Mouse (Mus musculus): ENCODE measurements around the gene C1galt1. TPM values are rescaled to one million over a fixed set of nuclear protein-coding genes. Genes with fewer than 3 reads are reported as not detected.
A peak's percentile ranks its signal among the peaks of the same experiment; 100 is the strongest.

Gene C1galt1
- total and polyA plus RNA-seq, 3 experiments, result 13.2 to 14.4 TPM; not detected in 1

GRCm38 (mm10) chr6:7843726-7844411 lies 773 bp upstream of the C1galt1 start (continued):
- TF ChIP-seq SMC3 (IDR thresholded peaks at IDR 0.05; ENCODE audit: low read depth, low read length), result peak; percentile 19; the same call in 1 of the 2 replicates
- TF ChIP-seq MAX (IDR thresholded peaks at IDR 0.05; ENCODE audit: low read length), result no peak
- TF ChIP-seq RAD21 (IDR thresholded peaks at IDR 0.05; ENCODE audit: low read depth, low read length), result no peak; the same call in 1 of the 2 replicates
- TF ChIP-seq HCFC1 (IDR thresholded peaks at IDR 0.05; ENCODE audit: low read depth, low read length), result 0 out of 2 replicates have a peak, but pooled peaks have one; percentile 43
- TF ChIP-seq USF1 (IDR thresholded peaks at IDR 0.05; ENCODE audit: low read depth, low read length), result no peak
- TF ChIP-seq NELFE (IDR thresholded peaks at IDR 0.05; ENCODE audit: low read depth, low read length), result no peak
- TF ChIP-seq TAL1 (IDR thresholded peaks at IDR 0.05; ENCODE audit: low read length), result peak; percentile 67

GRCm38 (mm10) chr6:7844412-7844801 lies 235 bp upstream of the C1galt1 start:
- H3K27me3 ChIP-seq (ENCODE audit: control insufficient read depth in 1 of 2, insufficient read depth in 2 of 2, low read length in 2 of 2), result no peaks in the 10 kb centered on the region
- no peaks in the 10 kb centered on the region for H3K9me3 ChIP-seq (replicated peaks; ENCODE audit: insufficient read depth, low read length)
- peaks cover 0 to 26% of the 10 kb centered on the region in 2 experiments; a peak in 2 of 4 replicates for H3K36me3 ChIP-seq (ENCODE audit: control insufficient read depth in 1 of 2, insufficient read depth in 2 of 2, low read length in 2 of 2)
- H3K9ac ChIP-seq (ENCODE audit: control insufficient read depth, low read depth, low read length, poor library complexity, severe bottlenecking), result peak overlapping the region; percentile 71
- peak overlapping the region; percentile 87 to 100 for H3K4me3 ChIP-seq (ENCODE audit: control insufficient read depth in 1 of 2, insufficient read depth in 1 of 2, low read depth in 2 of 2, low read length in 2 of 2)
- peaks cover 35% of the 10 kb centered on the region for H3K79me2 ChIP-seq (ENCODE audit: control insufficient read depth, insufficient read depth, low read length, poor library complexity)
- peak overlapping the region; percentile 82 for H3K27ac ChIP-seq (ENCODE audit: control insufficient read depth, low read depth, low read length)
- peaks cover 16 to 20% of the 10 kb centered on the region in 2 experiments; a peak in 3 of 4 replicates for H3K4me1 ChIP-seq (ENCODE audit: control insufficient read depth in 1 of 2, insufficient read depth in 2 of 2, low read length in 2 of 2)
- peak; percentile 97 for DNase-seq (ENCODE audit: low read depth, low spot score)
- no peak for TF ChIP-seq CHD1 (IDR thresholded peaks at IDR 0.05; ENCODE audit: low read depth, low read length)
- peak; percentile 43 for TF ChIP-seq SMC3 (IDR thresholded peaks at IDR 0.05; ENCODE audit: low read depth, low read length)
- TF ChIP-seq ETS1 (IDR thresholded peaks at IDR 0.05; ENCODE audit: low read depth, low read length), result peak; percentile 40; the same call in 1 of the 2 replicates
- peak in 1 of 2 experiments; percentile 40; a peak in 2 of 4 replicates for TF ChIP-seq POLR2A (IDR thresholded peaks at IDR 0.05; ENCODE audit: control insufficient read depth in 1 of 2, insufficient read depth in 1 of 2, low read depth in 1 of 2, low read length in 2 of 2, poor library complexity in 1 of 2)
- peak; percentile 26; the same call in 1 of the 2 replicates for TF ChIP-seq ZNF384 (IDR thresholded peaks at IDR 0.05; ENCODE audit: low read depth, low read length)
- peak; percentile 29 to 39 (median 31); a peak in 4 of 6 replicates for TF ChIP-seq CTCF (IDR thresholded peaks at IDR 0.05 in 2 of 3, conservative IDR thresholded peaks at IDR 0.05 in 1 of 3; ENCODE audit: control insufficient read depth in 1 of 3, insufficient read depth in 1 of 3, low read depth in 2 of 3, low read length in 3 of 3, poor library complexity in 1 of 3, severe bottlenecking in 1 of 3)
- no peak for TF ChIP-seq ZC3H11A (IDR thresholded peaks at IDR 0.05; ENCODE audit: low read depth, low read length)
- peak; percentile 62 for TF ChIP-seq TBP (IDR thresholded peaks at IDR 0.05; ENCODE audit: low read depth, low read length)
- peak; percentile 73 for TF ChIP-seq NRF1 (IDR thresholded peaks at IDR 0.05; ENCODE audit: insufficient read depth, low read depth, low read length, poor library complexity, severe bottlenecking)
- 0 out of 2 replicates have a peak, but pooled peaks have one; percentile 7 for TF ChIP-seq USF1 (IDR thresholded peaks at IDR 0.05; ENCODE audit: low read depth, low read length)
- TF ChIP-seq RAD21 (IDR thresholded peaks at IDR 0.05; ENCODE audit: low read depth, low read length), result peak; percentile 1
- TF ChIP-seq HCFC1 (IDR thresholded peaks at IDR 0.05; ENCODE audit: low read depth, low read length), result peak; percentile 41; the same call in 1 of the 2 replicates
- TF ChIP-seq MAZ (IDR thresholded peaks at IDR 0.05; ENCODE audit: low read depth, low read length), result no peak

GRCm38 (mm10) chr6:7845680-7846017 lies 1.0 kb downstream of the C1galt1 start:
- TF ChIP-seq GATA1 (IDR thresholded peaks at IDR 0.05; ENCODE audit: low read depth, low read length), result peak; percentile 52
- TF ChIP-seq USF1 (IDR thresholded peaks at IDR 0.05; ENCODE audit: low read depth, low read length), result no peak
- 0 out of 2 replicates have a peak, but pooled peaks have one; percentile 40 for TF ChIP-seq ELF1 (IDR thresholded peaks at IDR 0.05; ENCODE audit: low read depth, low read length)
- 0 out of 2 replicates have a peak, but pooled peaks have one; percentile 11 for TF ChIP-seq ETS1 (IDR thresholded peaks at IDR 0.05; ENCODE audit: low read depth, low read length)
- TF ChIP-seq RCOR1 (IDR thresholded peaks at IDR 0.05; ENCODE audit: low read depth, low read length), result no peak
- TF ChIP-seq SIN3A (IDR thresholded peaks at IDR 0.05; ENCODE audit: low read length), result peak; percentile 78
- 0 out of 2 replicates have a peak, but pooled peaks have one; percentile 1 for TF ChIP-seq KAT2A (conservative IDR thresholded peaks at IDR 0.05; ENCODE audit: low read depth, low read length)
- TF ChIP-seq TAL1 (IDR thresholded peaks at IDR 0.05; ENCODE audit: low read length), result 0 out of 2 replicates have a peak, but pooled peaks have one; percentile 6
- peak; percentile 80 for TF ChIP-seq ZNF384 (IDR thresholded peaks at IDR 0.05; ENCODE audit: low read depth, low read length)
- no peak for TF ChIP-seq NELFE (IDR thresholded peaks at IDR 0.05; ENCODE audit: low read depth, low read length)
- TF ChIP-seq MYC (IDR thresholded peaks at IDR 0.05; ENCODE audit: low read depth, low read length), result peak; percentile 37; the same call in 1 of the 2 replicates
- TF ChIP-seq POLR2AphosphoS5 (IDR thresholded peaks at IDR 0.05; ENCODE audit: borderline replicate concordance, low read depth, low read length), result no peak
- H3K27ac ChIP-seq (ENCODE audit: control insufficient read depth, low read depth, low read length), result peak overlapping the region; percentile 69
- no peaks in the 10 kb centered on the region for H3K9me3 ChIP-seq (replicated peaks; ENCODE audit: insufficient read depth, low read length)
- DNase-seq (ENCODE audit: low read depth, low spot score), result peak; percentile 80
- peak overlapping the region; percentile 96 to 100 for H3K4me3 ChIP-seq (ENCODE audit: control insufficient read depth in 1 of 2, insufficient read depth in 1 of 2, low read depth in 2 of 2, low read length in 2 of 2)
- H3K79me2 ChIP-seq (ENCODE audit: control insufficient read depth, insufficient read depth, low read length, poor library complexity), result peaks cover 38% of the 10 kb centered on the region
- peak overlapping the region; percentile 99 for H3K9ac ChIP-seq (ENCODE audit: control insufficient read depth, low read depth, low read length, poor library complexity, severe bottlenecking)
- H3K36me3 ChIP-seq (ENCODE audit: control insufficient read depth in 1 of 2, insufficient read depth in 2 of 2, low read length in 2 of 2), result peaks cover 0 to 26% of the 10 kb centered on the region in 2 experiments; a peak in 2 of 4 replicates
- H3K4me1 ChIP-seq (ENCODE audit: control insufficient read depth in 1 of 2, insufficient read depth in 2 of 2, low read length in 2 of 2), result peaks cover 16 to 20% of the 10 kb centered on the region in 2 experiments; a peak in 3 of 4 replicates
- no peaks in the 10 kb centered on the region for H3K27me3 ChIP-seq (ENCODE audit: control insufficient read depth in 1 of 2, insufficient read depth in 2 of 2, low read length in 2 of 2)
